Mouse (Mus musculus) G1E (cell line): ENCODE measurements at regions not wholly inside any gene's neighbourhood (a gene's known extent, or its start where the extent isn't known, plus 50 kb on each side); places are given as distances from the start of the nearest gene placed in this dataset.
"Not testable (repeated sequence)": the region's sequence is repeated elsewhere in the genome, so short reads cannot be mapped to it uniquely, and the experiment has no call there.

Experiments
- CTCF ChIP-seq: IDR thresholded peaks from 2 replicates; pipeline ENCODE4 v1.5.1; 2012; ENCODE audit warnings: low read depth, low read length, inconsistent platforms, mixed read lengths
- GATA1 ChIP-seq: IDR thresholded peaks from 2 replicates; pipeline ENCODE4 v1.6.1; 2012; ENCODE audit warnings: borderline replicate concordance, low read length, inconsistent platforms, mixed read lengths
- POLR2AphosphoS5 ChIP-seq: IDR thresholded peaks from 2 replicates; pipeline ENCODE4 v1.6.1; 2012; ENCODE audit warnings: low read depth, low read length, inconsistent platforms; ENCODE audit not compliant: insufficient replicate concordance
- TAL1 ChIP-seq: conservative IDR thresholded peaks from 2 replicates; pipeline ENCODE4 v1.6.1; 2012; ENCODE audit warnings: low read depth, low read length, inconsistent platforms, mixed read lengths

GRCm38 (mm10) chr13:10950658-10951057, 590.0 kb upstream of the Chrm3 start:
- TF ChIP-seq CTCF, POLR2AphosphoS5, GATA1, TAL1: not testable (repeated sequence)
